Mouse (Mus musculus) neural tube, embryonic 12.5 days (tissue): Measurements from ENCODE around the gene Muc13. TPM values are rescaled to one million over a fixed set of nuclear protein-coding genes. Genes with fewer than 3 reads are reported as not detected.

ENCODE experiments used
- ATAC-seq: fragments of 200-750 bp; cut with Nextera tagmentation; 2 replicates; pipeline ENCODE4 v1.8.0; 2017; ENCODE audit warnings: low read depth, mild to moderate bottlenecking, moderate TSS enrichment, moderate library complexity; ENCODE audit not compliant: low FRiP score
- H3K27ac ChIP-seq: fragments of 300-500 bp; sonication (generic); 2 replicates; pipeline ENCODE4 v1.5.1; 2016
- H3K27me3 ChIP-seq: fragments of 300-500 bp; sonication (generic); replicated peaks from 2 replicates; pipeline ENCODE4 v1.6.1; 2016; ENCODE audit warnings: mild to moderate bottlenecking
- H3K36me3 ChIP-seq: fragments of 300-500 bp; sonication (generic); 2 replicates; pipeline ENCODE4 v1.6.1; 2016; ENCODE audit warnings: mild to moderate bottlenecking
- H3K4me1 ChIP-seq: fragments of 300-500 bp; sonication (generic); 2 replicates; pipeline ENCODE4 v1.6.1; 2016
- H3K4me2 ChIP-seq: fragments of 300-500 bp; sonication (generic); replicated peaks from 2 replicates; pipeline ENCODE4 v1.6.1; 2016; ENCODE audit warnings: mild to moderate bottlenecking
- H3K4me3 ChIP-seq: fragments of 300-500 bp; sonication (generic); 2 replicates; pipeline ENCODE4 v1.5.1; 2016
- H3K9ac ChIP-seq: fragments of 300-500 bp; sonication (generic); 2 replicates; pipeline ENCODE4 v1.6.1; 2016; ENCODE audit warnings: mild to moderate bottlenecking
- H3K9me3 ChIP-seq: fragments of 300-500 bp; sonication (generic); 2 replicates; pipeline ENCODE4 v1.6.1; 2016; ENCODE audit warnings: mild to moderate bottlenecking
- WGBS: fragments of 180-500 bp; shearing (Covaris S2); methylation state at CpG from one replicate; pipeline ENCODE4 v1.1.7; 2016; 5-methylcytosine and 5-hydroxymethylcytosine counted together
- polyA plus RNA-seq: library from polyadenylated mRNA; unstranded; fragments of >200 nt; fragmentation: Nextera tagmentation; extraction: Ambion mirVana; gene quantifications from 2 replicates; pipeline ENCODE4 v1.2.1, GENCODE M21; 2016

The Muc13 gene
- polyA plus RNA-seq, 1 experiment from 2014 or later, result 0.16 TPM

- Histone ChIP-seq H3K4me1 (peaks cover 27% of the 10 kb centered on the region), H3K27me3 (peaks cover 31% of the 10 kb centered on the region), H3K4me3 (peak overlapping the region; percentile 18), H3K36me3 (no peaks in the 10 kb centered on the region), H3K27ac (no peak overlapping the region), H3K9ac (no peak overlapping the region), H3K4me2 (peak overlapping the region; percentile 63), H3K9me3 (no peaks in the 10 kb centered on the region)
- ATAC-seq, result peak; percentile 52; the same call in 1 of the 2 replicates
- WGBS, result 3% methylated on average over 21 of the region's 21 CpGs
These were observed 39.0 kb downstream of the Muc13 start for GRCm38 (mm10) chr16:33832728-33833428.

GRCm38 (mm10) chr16:33833429-33833753 is 39.6 kb downstream of the Muc13 start:
- WGBS, result 8% methylated on average over 5 of the region's 5 CpGs
- no peak for ATAC-seq
- no peak overlapping the region for H3K4me3 ChIP-seq
- H3K27me3 ChIP-seq, result peaks cover 31% of the 10 kb centered on the region
- H3K36me3 ChIP-seq, result no peaks in the 10 kb centered on the region
- no peak overlapping the region for H3K27ac ChIP-seq
- no peaks in the 10 kb centered on the region for H3K9me3 ChIP-seq
- H3K4me2 ChIP-seq, result peak overlapping the region; percentile 63
- no peak overlapping the region for H3K9ac ChIP-seq
- peaks cover 27% of the 10 kb centered on the region for H3K4me1 ChIP-seq

GRCm38 (mm10) chr16:33833781-33834482 is 40.1 kb downstream of the Muc13 start:
- Histone ChIP-seq H3K9ac (0 out of 2 replicates have a peak overlapping the region, but pooled peaks have one; percentile 21), H3K36me3 (no peaks in the 10 kb centered on the region), H3K4me2 (peak overlapping the region; percentile 63), H3K27me3 (peaks cover 28% of the 10 kb centered on the region), H3K27ac (no peak overlapping the region), H3K4me1 (peaks cover 26% of the 10 kb centered on the region), H3K4me3 (no peak overlapping the region), H3K9me3 (no peaks in the 10 kb centered on the region)
- 2% methylated on average over 25 of the region's 25 CpGs for WGBS
- no peak for ATAC-seq

- H3K4me2 ChIP-seq, result no peak overlapping the region
- H3K4me3 ChIP-seq, result no peak overlapping the region
- peaks cover 24% of the 10 kb centered on the region for H3K4me1 ChIP-seq
- no peaks in the 10 kb centered on the region for H3K9me3 ChIP-seq
- no peaks in the 10 kb centered on the region for H3K36me3 ChIP-seq
- no peak overlapping the region for H3K9ac ChIP-seq
- H3K27me3 ChIP-seq, result peaks cover 9% of the 10 kb centered on the region; the same call in 1 of the 2 replicates
- no peak for ATAC-seq
- WGBS, result 89% methylated on average over 3 of the region's 3 CpGs
- H3K27ac ChIP-seq, result no peak overlapping the region
These were observed 42.8 kb downstream of the Muc13 start for GRCm38 (mm10) chr16:33836676-33837075.

GRCm38 (mm10) chr16:33837191-33837590 is 43.4 kb downstream of the Muc13 start:
- no peaks in the 10 kb centered on the region for H3K36me3 ChIP-seq
- H3K4me1 ChIP-seq, result peaks cover 24% of the 10 kb centered on the region
- H3K27ac ChIP-seq, result no peak overlapping the region
- 78% methylated on average over 3 of the region's 3 CpGs for WGBS
- ATAC-seq, result no peak
- H3K4me3 ChIP-seq, result no peak overlapping the region
- H3K9ac ChIP-seq, result no peak overlapping the region
- H3K9me3 ChIP-seq, result no peaks in the 10 kb centered on the region
- H3K4me2 ChIP-seq, result no peak overlapping the region
- H3K27me3 ChIP-seq, result peaks cover 7% of the 10 kb centered on the region; the same call in 1 of the 2 replicates

- Histone ChIP-seq H3K4me2 (no peak overlapping the region), H3K4me1 (peaks cover 4% of the 10 kb centered on the region; the same call in 1 of the 2 replicates), H3K9me3 (no peaks in the 10 kb centered on the region), H3K36me3 (no peaks in the 10 kb centered on the region), H3K4me3 (no peak overlapping the region), H3K27ac (no peak overlapping the region), H3K9ac (no peak overlapping the region), H3K27me3 (no peaks in the 10 kb centered on the region)
- ATAC-seq, result no peak
- WGBS, result 41% methylated on average over 6 of the region's 6 CpGs
These were observed 46.8 kb downstream of the Muc13 start for GRCm38 (mm10) chr16:33840616-33841015.

GRCm38 (mm10) chr16:33842081-33842880 is 48.4 kb downstream of the Muc13 start:
- no peak overlapping the region for H3K27ac ChIP-seq
- H3K4me2 ChIP-seq, result no peak overlapping the region
- peaks cover 3% of the 10 kb centered on the region; the same call in 1 of the 2 replicates for H3K36me3 ChIP-seq
- 76% methylated on average over 12 of the region's 12 CpGs for WGBS
- H3K4me3 ChIP-seq, result no peak overlapping the region
- ATAC-seq, result no peak
- no peaks in the 10 kb centered on the region for H3K27me3 ChIP-seq
- H3K4me1 ChIP-seq, result peaks cover 4% of the 10 kb centered on the region; the same call in 1 of the 2 replicates
- no peak overlapping the region for H3K9ac ChIP-seq
- no peaks in the 10 kb centered on the region for H3K9me3 ChIP-seq

- ATAC-seq, result no peak
- peaks cover 3% of the 10 kb centered on the region; the same call in 1 of the 2 replicates for H3K36me3 ChIP-seq
- no peak overlapping the region for H3K9ac ChIP-seq
- peaks cover 4% of the 10 kb centered on the region; the same call in 1 of the 2 replicates for H3K4me1 ChIP-seq
- H3K9me3 ChIP-seq, result no peaks in the 10 kb centered on the region
- no peaks in the 10 kb centered on the region for H3K27me3 ChIP-seq
- 57% methylated on average over 4 of the region's 4 CpGs for WGBS
- no peak overlapping the region for H3K27ac ChIP-seq
- no peak overlapping the region for H3K4me3 ChIP-seq
- no peak overlapping the region for H3K4me2 ChIP-seq
These were observed 50.3 kb downstream of the Muc13 start for GRCm38 (mm10) chr16:33844150-33844611.

GRCm38 (mm10) chr16:33844866-33845265 is 51.0 kb downstream of the Muc13 start:
- Histone ChIP-seq H3K9ac (no peak overlapping the region), H3K27me3 (no peaks in the 10 kb centered on the region), H3K4me1 (peaks cover 4% of the 10 kb centered on the region; the same call in 1 of the 2 replicates), H3K36me3 (peaks cover 3% of the 10 kb centered on the region; the same call in 1 of the 2 replicates), H3K27ac (no peak overlapping the region), H3K9me3 (no peaks in the 10 kb centered on the region), H3K4me3 (no peak overlapping the region), H3K4me2 (no peak overlapping the region)
- no peak for ATAC-seq
- 85% methylated on average over 6 of the region's 6 CpGs for WGBS

- H3K4me2 ChIP-seq, result no peak overlapping the region
- no peak overlapping the region for H3K4me3 ChIP-seq
- H3K27ac ChIP-seq, result no peak overlapping the region
- H3K4me1 ChIP-seq, result no peaks in the 10 kb centered on the region
- no peaks in the 10 kb centered on the region for H3K36me3 ChIP-seq
- ATAC-seq, result no peak
- no peak overlapping the region for H3K9ac ChIP-seq
- no peaks in the 10 kb centered on the region for H3K9me3 ChIP-seq
- H3K27me3 ChIP-seq, result no peaks in the 10 kb centered on the region
These were observed 59.4 kb downstream of the Muc13 start for GRCm38 (mm10) chr16:33853271-33853670.

GRCm38 (mm10) chr16:33858766-33859165 is 64.9 kb downstream of the Muc13 start:
- ATAC-seq, result no peak
- H3K4me2 ChIP-seq, result no peak overlapping the region
- no peaks in the 10 kb centered on the region for H3K9me3 ChIP-seq
- H3K9ac ChIP-seq, result no peak overlapping the region
- WGBS, result 85% methylated on average over 2 of the region's 2 CpGs
- no peaks in the 10 kb centered on the region for H3K27me3 ChIP-seq
- H3K27ac ChIP-seq, result no peak overlapping the region
- H3K36me3 ChIP-seq, result no peaks in the 10 kb centered on the region
- no peak overlapping the region for H3K4me3 ChIP-seq
- peaks cover 7% of the 10 kb centered on the region for H3K4me1 ChIP-seq

- Histone ChIP-seq H3K4me3 (no peak overlapping the region), H3K4me1 (peaks cover 7% of the 10 kb centered on the region), H3K27ac (no peak overlapping the region), H3K9me3 (no peaks in the 10 kb centered on the region), H3K4me2 (no peak overlapping the region), H3K36me3 (no peaks in the 10 kb centered on the region), H3K27me3 (no peaks in the 10 kb centered on the region), H3K9ac (no peak overlapping the region)
- 77% methylated on average over 5 of the region's 5 CpGs for WGBS
- no peak for ATAC-seq
These were observed 65.5 kb downstream of the Muc13 start for GRCm38 (mm10) chr16:33859380-33859779.
